Mouse (Mus musculus): ENCODE measurements around the gene G6pc2.

Gene G6pc2

DNA sequence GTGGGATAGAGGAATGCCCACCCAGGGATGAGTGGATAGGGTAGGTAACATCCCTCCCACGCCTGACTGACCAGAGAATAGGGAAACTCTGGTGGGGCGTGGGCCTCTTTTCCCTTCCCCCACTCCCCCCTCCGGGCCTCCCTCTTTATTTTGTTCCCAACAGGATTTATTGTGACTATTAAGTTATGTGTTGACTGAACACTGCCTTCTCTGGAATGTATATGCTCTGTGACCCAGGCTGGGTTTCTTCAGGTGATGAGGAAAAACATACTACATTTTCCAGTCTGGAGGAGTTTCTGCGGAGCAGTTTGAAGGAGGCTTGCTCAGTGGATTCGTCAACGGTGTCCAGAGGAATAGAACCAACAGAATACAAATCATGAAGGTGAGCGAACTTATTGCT, at the start of gene G6pc2:
Gene G6pc2, plus strand, starts transcription at position 301 of the 400 bp plus-strand sequence.
- no peak for DNase-seq (ENCODE audit: low spot score)

- DNase-seq (ENCODE audit: low spot score): no peak
These were observed 40.3 kb upstream of the G6pc2 start for GRCm38 (mm10) chr2:69170395-69171077.

DNA sequence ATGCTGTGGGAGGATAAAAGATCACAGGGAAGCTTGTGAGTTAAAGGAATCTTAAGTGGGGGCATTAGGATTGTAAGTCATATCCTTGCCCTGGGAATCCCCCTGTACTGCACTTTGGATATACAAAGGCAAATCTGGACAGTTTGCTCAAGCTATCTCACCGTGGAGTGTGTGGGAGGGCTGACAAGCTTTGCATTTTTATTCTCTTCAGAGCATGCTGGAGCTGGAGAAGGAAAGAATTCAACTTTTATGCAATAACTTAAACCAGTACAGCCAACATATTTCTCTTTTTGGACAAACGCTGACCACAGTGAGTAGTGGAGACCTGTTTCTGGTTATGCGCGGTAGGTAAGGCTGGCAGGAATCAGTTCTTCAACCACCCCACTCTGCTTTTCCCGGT, 35.6 kb upstream of the G6pc2 start:
- no peak for DNase-seq (ENCODE audit: low spot score)

DNA sequence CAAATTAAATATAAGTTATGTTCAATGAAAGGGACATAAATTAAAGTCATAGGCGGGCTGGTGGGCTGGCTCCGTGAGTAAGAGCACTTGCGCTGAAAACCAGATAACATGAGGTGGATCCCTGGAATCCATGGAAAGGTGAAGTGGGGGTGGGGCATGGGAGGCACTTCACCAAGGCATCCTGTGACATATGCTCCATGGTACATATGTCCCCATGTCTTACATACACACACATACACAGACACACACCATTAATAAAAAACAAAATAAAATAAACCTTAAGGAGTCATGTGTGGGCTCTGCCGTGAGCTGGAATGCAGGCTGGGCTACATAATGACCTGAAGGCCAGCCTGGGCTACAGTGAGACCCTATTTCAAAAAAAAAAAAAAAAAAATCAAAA, 31.2 kb upstream of the G6pc2 start:
- no peak for DNase-seq (ENCODE audit: low spot score)

DNA sequence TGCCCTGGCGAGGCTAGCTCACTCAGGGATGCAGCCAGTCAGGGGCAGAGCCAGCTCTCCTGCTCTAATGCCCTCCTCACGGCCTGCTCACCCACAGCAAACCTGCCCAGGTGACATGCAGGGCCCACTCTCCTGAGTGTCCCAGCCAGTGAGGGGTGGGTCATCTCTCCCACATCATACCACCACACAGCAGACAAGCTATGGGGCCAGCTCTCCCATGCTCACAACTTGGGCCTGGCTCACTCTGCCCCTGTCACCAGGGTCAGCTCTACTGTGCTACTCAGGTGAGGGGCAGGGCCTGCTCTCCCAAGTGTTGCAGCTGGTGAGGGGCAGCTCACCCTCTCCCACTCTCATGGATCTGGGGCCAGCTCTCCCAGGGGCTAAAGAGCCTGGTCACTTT, 22.9 kb upstream of the G6pc2 start:
- DNase-seq (ENCODE audit: low spot score): no peak

- DNase-seq (ENCODE audit: low spot score): no peak
These were observed 22.1 kb upstream of the G6pc2 start for GRCm38 (mm10) chr2:69188732-69189131.

DNA sequence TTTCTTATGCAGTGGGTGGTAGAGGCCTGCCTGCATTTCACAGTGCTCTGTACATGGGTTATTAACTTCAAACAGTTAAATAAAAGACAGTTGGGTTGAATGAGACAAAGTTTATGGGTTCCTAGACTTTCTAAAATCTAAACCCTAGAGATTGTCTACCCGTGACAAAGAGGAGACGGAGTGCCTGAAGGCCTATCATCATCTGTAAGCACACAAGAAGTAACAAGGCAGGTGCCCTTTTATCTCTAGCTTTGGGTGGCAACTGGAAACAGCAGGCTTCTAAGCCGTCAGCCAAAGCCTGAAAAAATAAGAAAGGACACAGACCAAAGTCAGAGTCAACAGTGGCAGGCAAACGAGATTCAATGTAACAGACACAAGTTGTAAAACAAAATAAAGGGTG, 21.7 kb upstream of the G6pc2 start:
- no peak for DNase-seq (ENCODE audit: low spot score)

- DNase-seq (ENCODE audit: low spot score): no peak
These were observed 19.8 kb upstream of the G6pc2 start for GRCm38 (mm10) chr2:69191059-69191458.

GRCm38 (mm10) chr2:69193555-69193954, 17.3 kb upstream of the G6pc2 start:
- DNase-seq (ENCODE audit: low spot score): no peak

DNA sequence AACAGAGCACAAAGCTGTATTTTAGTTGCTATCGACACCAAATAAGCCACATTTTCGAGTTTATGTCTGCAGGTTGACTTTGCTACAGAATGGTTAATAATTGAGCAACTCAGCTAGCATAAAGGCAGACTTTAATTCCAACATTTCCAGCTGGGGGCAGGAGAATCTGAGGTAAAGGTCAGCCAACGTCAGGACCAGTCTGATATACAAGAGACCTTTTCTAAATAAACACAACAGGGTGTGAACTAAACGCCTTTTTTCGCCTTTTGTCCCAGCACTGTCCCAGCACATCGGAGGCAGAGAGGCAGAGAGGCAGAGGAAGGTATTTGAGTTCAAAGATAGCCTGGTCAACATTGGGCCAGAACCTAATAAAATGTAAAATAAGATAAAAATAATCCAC, 5.7 kb upstream of the G6pc2 start:
- DNase-seq (ENCODE audit: low spot score): no peak

- DNase-seq (ENCODE audit: low spot score): peak; percentile 92
These were observed 5.0 kb upstream of the G6pc2 start, which contains the start of gene Spc25 for GRCm38 (mm10) chr2:69205791-69206351. Gene Spc25, minus strand, starts transcription at chr2:69206194.

GRCm38 (mm10) chr2:69206523-69206922, 4.3 kb upstream of the G6pc2 start:
- DNase-seq (ENCODE audit: low spot score): no peak

- no peak for DNase-seq (ENCODE audit: low spot score)
These were observed 1.2 kb upstream of the G6pc2 start for GRCm38 (mm10) chr2:69209684-69210083.

DNA sequence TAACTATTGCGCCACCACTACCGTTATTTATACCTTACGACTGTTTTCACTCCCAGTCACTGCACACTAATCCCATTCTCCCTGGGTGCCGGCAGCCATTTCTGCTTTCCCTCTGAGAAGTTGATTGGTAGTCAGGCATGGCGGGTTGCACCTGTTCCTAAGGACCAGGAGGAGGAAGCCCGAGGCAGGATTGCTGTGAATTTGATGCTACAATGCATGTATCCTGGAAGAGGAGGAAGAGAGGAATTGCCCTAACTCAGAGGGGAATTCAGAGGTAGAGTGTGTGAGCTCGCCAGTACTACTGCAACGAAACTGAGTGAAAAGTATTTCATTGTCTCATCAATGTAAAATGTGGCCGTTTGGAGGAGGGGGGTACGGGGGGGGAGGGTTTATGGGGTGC, 1.8 kb downstream of the G6pc2 start:
- no peak for DNase-seq (ENCODE audit: low spot score)

GRCm38 (mm10) chr2:69215242-69215641, 4.4 kb downstream of the G6pc2 start:
- DNase-seq (ENCODE audit: low spot score): no peak

DNA sequence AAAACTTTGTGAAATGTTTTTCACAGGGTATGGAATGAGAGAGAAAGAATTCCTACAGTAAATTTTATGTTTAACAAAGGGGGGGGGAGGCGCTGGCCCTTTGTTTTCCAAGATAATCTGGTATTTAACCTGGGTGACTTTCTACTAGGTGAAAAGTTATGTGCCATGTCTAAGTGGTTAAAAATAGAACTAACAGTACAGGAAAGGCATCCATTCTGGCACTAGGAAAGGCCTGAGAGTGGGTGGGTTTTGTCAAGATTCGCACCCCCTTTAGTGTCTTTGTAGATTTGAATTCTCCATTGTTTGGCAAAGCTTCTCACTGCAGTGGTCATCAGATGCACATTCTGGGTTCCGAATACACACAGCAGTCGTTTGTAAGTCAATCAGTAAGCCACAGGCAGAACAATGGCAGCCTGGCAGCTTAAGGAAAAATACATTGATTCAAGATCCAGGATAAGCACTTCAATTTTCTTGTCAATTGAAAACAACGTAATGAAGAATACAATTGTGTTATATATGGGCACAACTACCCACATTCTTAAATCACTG, 11.1 kb downstream of the G6pc2 start:
- no peak for DNase-seq (ENCODE audit: low spot score)

- DNase-seq (ENCODE audit: low spot score): no peak
These were observed 11.9 kb downstream of the G6pc2 start for GRCm38 (mm10) chr2:69222815-69223214.

- DNase-seq (ENCODE audit: low spot score): no peak
These were observed 13.9 kb downstream of the G6pc2 start for GRCm38 (mm10) chr2:69224724-69225123.

DNA sequence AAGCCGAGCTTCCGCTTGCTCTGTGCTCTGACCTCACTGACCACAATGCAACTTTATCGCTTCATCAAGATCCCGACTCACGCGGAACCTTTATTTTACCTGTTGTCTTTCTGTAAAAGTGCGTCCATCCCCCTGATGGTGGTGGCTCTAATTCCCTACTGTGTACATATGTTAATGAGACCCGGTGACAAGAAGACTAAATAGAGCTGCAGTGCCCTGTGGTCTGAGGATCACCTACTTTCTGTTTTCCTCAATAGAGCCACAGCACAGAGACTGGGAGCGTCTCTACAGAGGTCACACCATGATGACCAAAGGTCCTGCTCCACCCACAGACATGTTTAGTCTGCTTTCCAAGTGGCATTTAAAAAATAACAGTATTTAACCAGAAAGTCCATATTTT, 16.0 kb downstream of the G6pc2 start:
- no peak for DNase-seq (ENCODE audit: low spot score)

GRCm38 (mm10) chr2:69228635-69229034, 17.8 kb downstream of the G6pc2 start:
- DNase-seq (ENCODE audit: low spot score): no peak

DNA sequence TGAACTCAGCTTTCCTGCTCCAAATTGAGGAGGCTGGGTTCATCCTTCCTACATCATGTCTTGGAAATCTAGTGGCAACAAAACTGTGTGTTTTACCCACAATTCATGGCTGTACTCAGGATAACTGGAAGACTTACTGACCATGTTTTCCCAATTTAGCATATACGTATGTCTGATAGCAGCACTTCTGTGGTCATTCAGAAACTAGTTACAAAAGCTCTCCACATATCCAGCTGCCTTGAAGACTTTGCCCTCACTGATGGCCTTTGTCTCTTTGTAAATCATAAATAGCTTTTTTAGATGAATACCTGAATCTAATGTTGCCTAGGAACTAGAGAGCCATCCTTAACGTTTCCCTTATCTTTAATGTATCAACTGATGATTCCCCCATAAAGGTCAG, 19.3 kb downstream of the G6pc2 start:
- DNase-seq (ENCODE audit: low spot score): no peak

GRCm38 (mm10) chr2:69232101-69232500, 21.2 kb downstream of the G6pc2 start:
- no peak for DNase-seq (ENCODE audit: low spot score)

DNA sequence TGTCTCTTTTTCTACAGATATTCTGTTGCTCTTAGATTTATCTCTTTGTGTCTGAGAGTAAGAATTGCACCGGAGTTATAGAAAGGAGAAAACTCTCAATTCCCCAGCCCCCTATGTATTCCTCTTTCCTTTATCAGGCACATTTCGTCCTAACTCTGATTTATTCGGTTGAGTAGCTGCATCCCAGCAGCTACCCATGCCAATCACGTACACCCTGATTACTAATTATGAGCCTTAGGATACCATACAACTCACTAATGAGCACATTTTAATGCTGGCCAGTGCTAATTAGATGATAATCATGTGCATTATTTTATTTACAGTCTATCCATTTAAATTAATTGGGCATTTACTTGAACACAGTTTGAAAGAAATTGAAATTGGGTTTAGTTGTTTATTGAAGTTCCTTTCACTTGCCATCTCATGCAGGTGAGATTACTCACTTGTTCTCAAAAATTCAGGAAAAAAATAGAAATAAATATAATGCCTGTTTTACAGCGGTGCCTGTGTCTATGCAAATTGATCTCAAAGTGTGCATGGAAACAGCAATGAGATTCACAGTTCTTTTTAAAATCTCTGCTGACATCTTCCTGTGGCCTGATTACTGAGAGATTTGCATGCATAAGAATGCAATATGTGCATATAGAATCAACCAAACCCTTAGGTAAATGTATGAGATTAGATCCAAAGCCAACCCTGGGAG, 24.3 kb downstream of the G6pc2 start:
- no peak for DNase-seq (ENCODE audit: low spot score)

Data from urinary bladder, postnatal 14 days (tissue).